Mouse (Mus musculus) gastrocnemius, postnatal 36 days (tissue): ENCODE results near the gene Tanc1. TPM values are rescaled to one million over a fixed set of nuclear protein-coding genes. Genes with fewer than 3 reads are reported as not detected.
A peak's percentile ranks its signal among the peaks of the same experiment; 100 is the strongest.

Experiments used
- DNase-seq, 2 experiments: peaks; one replicate each; pipeline ENCODE4 v3.0.0; 2022
- intact Hi-C: fragments of 180-260 bp; cut with DNase I; formaldehyde crosslinking; loops from one replicate; pipeline ENCODE4 v1.15.1; 2025
- total RNA-seq, 2 experiments: library from RNA; stranded (reverse); gene quantifications; 2 replicates each; pipeline ENCODE4 v1.2.3; 2021

Tanc1 gene
- total RNA-seq, 2 experiments from 2014 or later: 6.8 to 8.3 TPM

GRCm38 (mm10) chr2:59646740-59647390 lies 35.0 kb downstream of the Tanc1 start:
- intact Hi-C loops: no loop called here
- no peak for DNase-seq

GRCm38 (mm10) chr2:59648444-59648843 lies 36.6 kb downstream of the Tanc1 start:
- intact Hi-C loops: no loop called here
- DNase-seq: no peak

- intact Hi-C loops: no loop called here
- no peak for DNase-seq
These were observed 40.0 kb downstream of the Tanc1 start for GRCm38 (mm10) chr2:59651801-59652200.

GRCm38 (mm10) chr2:59652702-59653101 lies 40.9 kb downstream of the Tanc1 start:
- intact Hi-C loops: no loop called here
- DNase-seq: no peak

- DNase-seq: no peak
- intact Hi-C loops: no loop called here
These were observed 41.7 kb downstream of the Tanc1 start for GRCm38 (mm10) chr2:59653306-59654165.

GRCm38 (mm10) chr2:59655471-59655870 lies 43.6 kb downstream of the Tanc1 start:
- intact Hi-C loops: no loop called here
- no peak for DNase-seq

GRCm38 (mm10) chr2:59656680-59657079 lies 44.8 kb downstream of the Tanc1 start:
- intact Hi-C loops: no loop called here
- DNase-seq: no peak

- intact Hi-C loops: no loop called here
- no peak for DNase-seq
These were observed 47.8 kb downstream of the Tanc1 start for GRCm38 (mm10) chr2:59659686-59660085.

- intact Hi-C loops: no loop called here
- no peak for DNase-seq
These were observed 49.3 kb downstream of the Tanc1 start for GRCm38 (mm10) chr2:59660891-59661805.

GRCm38 (mm10) chr2:59664803-59665567 lies 53.1 kb downstream of the Tanc1 start:
- no peak for DNase-seq
- intact Hi-C loops: no loop called here

- no peak for DNase-seq
- intact Hi-C loops: no loop called here
These were observed 54.7 kb downstream of the Tanc1 start for GRCm38 (mm10) chr2:59666533-59666932.

GRCm38 (mm10) chr2:59670087-59671060 lies 58.5 kb downstream of the Tanc1 start:
- DNase-seq: peak; percentile 55 to 64
- intact Hi-C loops: no loop called here

- no peak for DNase-seq
- intact Hi-C loops: no loop called here
These were observed 59.8 kb downstream of the Tanc1 start for GRCm38 (mm10) chr2:59671671-59672070.

GRCm38 (mm10) chr2:59672086-59672485 lies 60.2 kb downstream of the Tanc1 start:
- intact Hi-C loops: no loop called here
- DNase-seq: no peak

GRCm38 (mm10) chr2:59672686-59673085 lies 60.8 kb downstream of the Tanc1 start:
- no peak for DNase-seq
- intact Hi-C loops: no loop called here

GRCm38 (mm10) chr2:59673351-59673750 lies 61.5 kb downstream of the Tanc1 start:
- no peak for DNase-seq
- intact Hi-C loops: no loop called here

- intact Hi-C loops: no loop called here
These were observed 62.0 kb downstream of the Tanc1 start for GRCm38 (mm10) chr2:59673877-59674276.

GRCm38 (mm10) chr2:59675270-59675995 lies 63.6 kb downstream of the Tanc1 start:
- intact Hi-C loops: no loop called here
- DNase-seq: no peak

More at GRCm38 (mm10) chr2:59673877-59674276, 62.0 kb downstream of the Tanc1 start:
- no peak for DNase-seq
